Mouse (Mus musculus) brain, embryonic 14.5 days (tissue): ENCODE measurements around the gene Ccdc34.

Source experiments
- CTCF ChIP-seq: fragments of 200-500 bp; IDR thresholded peaks from 2 replicates; pipeline ENCODE4 v1.5.1; 2012; ENCODE audit warnings: inconsistent platforms, mild to moderate bottlenecking, moderate library complexity, borderline replicate concordance; ENCODE audit not compliant: insufficient read depth, insufficient read length; ENCODE audit errors: extremely low read depth
- POLR2A ChIP-seq: fragments of 200-500 bp; IDR thresholded peaks from 2 replicates; pipeline ENCODE4 v1.6.1; 2012; ENCODE audit warnings: mild to moderate bottlenecking, inconsistent platforms, borderline replicate concordance; ENCODE audit not compliant: poor library complexity, insufficient read depth, insufficient read length, severe bottlenecking; ENCODE audit errors: extremely low read depth

DNA sequence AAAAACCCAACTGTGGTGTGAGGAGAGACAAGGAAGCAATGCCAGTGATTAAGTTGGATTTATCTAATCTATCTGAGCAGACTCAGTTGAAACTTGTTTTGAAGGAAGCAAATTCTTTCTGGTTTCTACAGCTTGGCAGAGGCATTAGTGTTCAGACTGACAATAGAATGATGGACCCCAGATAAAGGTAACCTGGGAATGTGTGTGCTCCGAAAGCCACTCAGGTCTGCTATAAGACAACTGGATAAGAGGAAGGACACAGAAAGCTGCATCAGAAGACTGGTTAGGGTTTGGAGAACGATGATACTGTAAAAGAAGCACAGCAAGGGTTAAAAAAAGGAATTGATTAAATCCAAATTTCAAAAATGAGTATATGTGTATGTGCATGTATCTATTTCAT, 111.8 kb downstream of the Ccdc34 start:
- TF ChIP-seq POLR2A (no peak), CTCF (no peak)
